Mouse (Mus musculus): ENCODE data around the gene Tecpr2.

GRCm38 (mm10) chr12:110974295-110974694 lies 85.2 kb downstream of the Tecpr2 start:
- TF ChIP-seq POLR2A (IDR thresholded peaks at IDR 0.05; ENCODE audit: borderline replicate concordance, control insufficient read depth, low read depth, low read length) = no peak
- no peak for TF ChIP-seq CTCF (IDR thresholded peaks at IDR 0.05; ENCODE audit: control insufficient read depth, insufficient read depth, low read length)
